Mouse (Mus musculus) embryonic facial prominence, embryonic 13.5 days (tissue): ENCODE results near the gene Gadd45gip1. TPM values are rescaled to one million over a fixed set of nuclear protein-coding genes. Genes with fewer than 3 reads are reported as not detected.

Experiments
- ATAC-seq: fragments of 200-750 bp; cut with Nextera tagmentation; 2 replicates; pipeline ENCODE4 v1.8.0; 2017; ENCODE audit warnings: low read depth; ENCODE audit not compliant: insufficient number of reproducible peaks, insufficient read depth, low FRiP score, low TSS enrichment
- H3K27ac ChIP-seq: fragments of 300-500 bp; sonication (generic); 2 replicates; pipeline ENCODE4 v1.5.1; 2015; ENCODE audit warnings: moderate library complexity, mild to moderate bottlenecking, inconsistent platforms
- H3K27me3 ChIP-seq: fragments of 300-500 bp; sonication (generic); 2 replicates; pipeline ENCODE4 v1.6.1; 2015; ENCODE audit warnings: mild to moderate bottlenecking, inconsistent platforms
- H3K36me3 ChIP-seq: fragments of 300-500 bp; sonication (generic); 2 replicates; pipeline ENCODE4 v1.6.1; 2015; ENCODE audit warnings: mild to moderate bottlenecking, inconsistent platforms
- H3K4me1 ChIP-seq: fragments of 300-500 bp; sonication (generic); 2 replicates; pipeline ENCODE4 v1.6.1; 2015; ENCODE audit warnings: inconsistent platforms
- H3K4me2 ChIP-seq: fragments of 300-500 bp; sonication (generic); 2 replicates; pipeline ENCODE4 v1.6.1; 2015; ENCODE audit warnings: moderate library complexity, mild to moderate bottlenecking, inconsistent platforms
- H3K4me3 ChIP-seq: fragments of 300-500 bp; sonication (generic); 2 replicates; pipeline ENCODE4 v1.5.1; 2015; ENCODE audit warnings: mild to moderate bottlenecking, inconsistent platforms
- H3K9ac ChIP-seq: fragments of 300-500 bp; sonication (generic); 2 replicates; pipeline ENCODE4 v1.6.1; 2015; ENCODE audit warnings: mild to moderate bottlenecking, inconsistent platforms
- H3K9me3 ChIP-seq: fragments of 300-500 bp; sonication (generic); 2 replicates; pipeline ENCODE4 v1.6.1; 2016; ENCODE audit warnings: inconsistent platforms
- WGBS: fragments of 180-500 bp; shearing (Covaris S2); methylation state at CpG from one replicate; pipeline ENCODE4 v1.1.7; 2015; ENCODE audit warnings: mixed read lengths; 5-methylcytosine and 5-hydroxymethylcytosine counted together
- polyA plus RNA-seq: library from polyadenylated mRNA; unstranded; fragments of >200 nt; fragmentation: Nextera tagmentation; extraction: Ambion mirVana; gene quantifications from 2 replicates; pipeline ENCODE4 v1.2.1, GENCODE M21; 2015

Gadd45gip1 gene
- polyA plus RNA-seq, 1 experiment from 2014 or later, result 45.6 TPM

GRCm38 (mm10) chr8:84844397-84845070 is 13.2 kb downstream of the Gadd45gip1 start:
- Histone ChIP-seq H3K4me2 (peak overlapping the region; percentile 84), H3K4me3 (peak overlapping the region; percentile 97), H3K4me1 (peaks cover 45% of the 10 kb centered on the region), H3K36me3 (peaks cover 46% of the 10 kb centered on the region), H3K9me3 (no peaks in the 10 kb centered on the region), H3K27me3 (no peaks in the 10 kb centered on the region), H3K27ac (peak overlapping the region; percentile 39; the same call in 1 of the 2 replicates), H3K9ac (peak overlapping the region; percentile 97)
- no peak for ATAC-seq
- WGBS, result 82% methylated on average over 9 of the region's 9 CpGs

- Histone ChIP-seq H3K9me3 (no peaks in the 10 kb centered on the region), H3K9ac (peak overlapping the region; percentile 97), H3K27me3 (no peaks in the 10 kb centered on the region), H3K36me3 (peaks cover 46% of the 10 kb centered on the region), H3K4me3 (peak overlapping the region; percentile 97), H3K27ac (0 out of 2 replicates have a peak overlapping the region, but pooled peaks have one; percentile 88), H3K4me2 (peak overlapping the region; percentile 84), H3K4me1 (peaks cover 42% of the 10 kb centered on the region)
- no peak for ATAC-seq
- WGBS, result 13% methylated on average over 12 of the region's 12 CpGs
These were observed 14.2 kb downstream of the Gadd45gip1 start for GRCm38 (mm10) chr8:84845355-84846093.

DNA sequence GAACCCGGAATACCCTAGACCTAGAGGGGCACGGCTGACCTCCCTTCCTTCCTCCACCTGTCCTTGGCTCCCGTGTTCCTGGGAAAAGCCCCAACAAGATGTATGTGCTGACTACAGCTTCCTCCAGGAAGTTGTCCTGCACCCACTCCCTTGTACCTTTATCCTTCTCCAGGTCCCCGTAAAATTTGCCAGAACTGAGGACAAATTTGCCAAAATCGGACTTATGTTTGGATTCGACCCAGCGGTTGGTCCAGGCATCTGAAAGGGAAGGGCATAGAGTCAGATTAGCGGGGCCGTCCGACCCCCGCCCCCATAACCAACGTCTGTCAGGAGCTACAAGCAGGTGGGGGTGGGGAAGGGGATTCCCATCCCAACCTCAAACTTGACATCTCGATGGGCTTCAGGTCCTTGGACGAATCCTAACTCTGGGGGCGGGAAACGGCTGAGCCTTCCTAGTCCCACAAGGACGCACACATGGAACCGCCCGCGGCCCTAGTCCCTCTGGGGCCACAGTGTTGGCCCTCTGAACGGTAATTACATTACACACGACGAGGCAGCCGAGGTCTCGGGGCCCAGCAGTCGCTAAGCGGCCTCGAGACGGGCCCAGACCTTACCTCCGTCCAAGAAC is 14.9 kb downstream of the Gadd45gip1 start:
- H3K4me1 ChIP-seq, result peaks cover 42% of the 10 kb centered on the region
- peak overlapping the region; percentile 97 for H3K9ac ChIP-seq
- H3K4me3 ChIP-seq, result peak overlapping the region; percentile 97
- peak; percentile 0; the same call in 1 of the 2 replicates for ATAC-seq
- H3K9me3 ChIP-seq, result no peaks in the 10 kb centered on the region
- no peaks in the 10 kb centered on the region for H3K27me3 ChIP-seq
- peak overlapping the region; percentile 84 for H3K4me2 ChIP-seq
- peak overlapping the region; percentile 88 for H3K27ac ChIP-seq
- H3K36me3 ChIP-seq, result peaks cover 45% of the 10 kb centered on the region
- under 1% methylated on average over 30 of the region's 30 CpGs for WGBS

GRCm38 (mm10) chr8:84846722-84847572 is 15.6 kb downstream of the Gadd45gip1 start, which contains the start of gene Calr:
Gene Calr, minus strand, starts transcription at chr8:84846934.
- Histone ChIP-seq H3K9me3 (no peaks in the 10 kb centered on the region), H3K4me3 (peak within 1 kb of the TSS; percentile 97), H3K27ac (peak within 1 kb of the TSS; percentile 88), H3K36me3 (peaks cover 37% of the 10 kb centered on the region), H3K9ac (peak within 1 kb of the TSS; percentile 97), H3K4me2 (peak within 1 kb of the TSS; percentile 84), H3K4me1 (peaks cover 42% of the 10 kb centered on the region), H3K27me3 (no peaks in the 10 kb centered on the region)
- peak; percentile 99 for ATAC-seq
- WGBS, result under 1% methylated on average over 55 of the region's 55 CpGs

- ATAC-seq, result no peak
- WGBS, result 38% methylated on average over 6 of the region's 6 CpGs
- H3K9me3 ChIP-seq, result no peaks in the 10 kb centered on the region
These were observed 16.5 kb downstream of the Gadd45gip1 start for GRCm38 (mm10) chr8:84847684-84848435.

DNA sequence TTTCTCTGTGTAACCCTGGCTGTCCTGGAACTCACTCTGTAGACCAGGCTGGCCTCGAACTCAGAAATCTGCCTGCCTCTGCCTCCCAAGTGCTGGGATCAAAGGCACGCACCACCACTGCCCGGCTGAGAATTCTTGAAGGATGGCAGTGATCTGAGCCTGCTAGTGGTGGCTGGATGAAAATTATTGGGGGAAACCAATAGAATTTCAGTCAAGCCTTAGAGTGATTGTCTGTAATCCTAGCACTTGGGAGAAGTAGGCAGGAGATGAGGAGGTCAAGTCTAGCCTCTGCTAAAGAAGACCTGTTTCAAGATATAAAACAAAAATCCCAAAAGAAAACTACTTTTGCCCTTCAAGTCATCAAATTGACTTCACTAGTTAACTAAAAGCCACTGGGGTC is 25.1 kb downstream of the Gadd45gip1 start:
- Histone ChIP-seq H3K4me3 (peak overlapping the region; percentile 74), H3K27me3 (no peaks in the 10 kb centered on the region), H3K36me3 (peaks cover 24% of the 10 kb centered on the region), H3K9me3 (no peaks in the 10 kb centered on the region), H3K4me1 (peaks cover 14% of the 10 kb centered on the region), H3K4me2 (peak overlapping the region; percentile 94; the same call in 1 of the 2 replicates), H3K27ac (no peak overlapping the region), H3K9ac (no peak overlapping the region; the same call in 1 of the 2 replicates)
- ATAC-seq, result no peak
- WGBS, result 96% methylated on average over 3 of the region's 3 CpGs

More at GRCm38 (mm10) chr8:84847684-84848435, 16.5 kb downstream of the Gadd45gip1 start:
- Histone ChIP-seq H3K4me3 (peak overlapping the region; percentile 97), H3K27me3 (no peaks in the 10 kb centered on the region), H3K4me1 (peaks cover 37% of the 10 kb centered on the region), H3K36me3 (peaks cover 28% of the 10 kb centered on the region), H3K27ac (peak overlapping the region; percentile 80), H3K9ac (peak overlapping the region; percentile 74), H3K4me2 (peak overlapping the region; percentile 75)

DNA sequence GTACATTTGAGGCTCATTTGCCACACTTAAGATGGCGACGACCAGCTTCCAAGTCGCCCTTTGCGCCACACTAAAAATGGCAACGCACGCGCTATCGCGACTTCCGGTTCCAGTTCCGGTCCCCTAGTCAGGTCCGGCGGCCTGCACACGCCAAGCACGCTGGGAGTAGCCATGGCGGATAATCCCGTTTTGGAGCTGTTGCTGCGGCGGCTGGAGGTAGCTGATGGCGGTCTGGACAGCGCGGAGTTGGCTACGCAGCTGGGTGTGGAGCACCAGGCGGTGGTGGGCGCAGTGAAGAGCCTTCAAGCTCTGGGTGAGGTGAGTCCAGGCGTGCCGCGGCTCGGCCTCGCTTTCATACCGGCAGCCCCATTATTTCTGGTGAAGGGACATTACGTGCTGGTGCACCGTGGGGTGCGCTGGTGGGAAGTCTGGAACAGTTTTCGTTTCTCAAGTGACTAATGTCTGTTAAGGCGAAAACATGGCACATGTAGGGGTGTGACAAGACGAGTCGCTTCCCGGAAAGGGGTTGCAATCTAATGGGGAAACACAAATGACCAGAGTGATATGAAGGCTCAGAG is 25.6 kb downstream of the Gadd45gip1 start, which contains the start of gene Farsa:
Farsa (plus strand) TSS at position 126 of the 578 bp plus-strand sequence.
- Histone ChIP-seq H3K4me2 (peak within 1 kb of the TSS; percentile 94), H3K4me3 (peak within 1 kb of the TSS; percentile 74), H3K4me1 (peaks cover 14% of the 10 kb centered on the region), H3K9ac (peak within 1 kb of the TSS; percentile 88), H3K9me3 (no peaks in the 10 kb centered on the region), H3K36me3 (peaks cover 29% of the 10 kb centered on the region), H3K27ac (peak within 1 kb of the TSS; percentile 71), H3K27me3 (no peaks in the 10 kb centered on the region)
- peak; percentile 65 for ATAC-seq
- whole genome bisulfite sequencing, result under 1% methylated on average over 39 of the region's 39 CpGs

- Histone ChIP-seq H3K27me3 (no peaks in the 10 kb centered on the region), H3K4me3 (peak within 1 kb of the TSS; percentile 54), H3K4me1 (peaks cover 16% of the 10 kb centered on the region), H3K4me2 (peak within 1 kb of the TSS; percentile 96), H3K9me3 (no peaks in the 10 kb centered on the region), H3K27ac (peak within 1 kb of the TSS; percentile 8; the same call in 1 of the 2 replicates), H3K9ac (peak within 1 kb of the TSS; percentile 74), H3K36me3 (peaks cover 32% of the 10 kb centered on the region)
- 13% methylated on average over 45 of the region's 46 CpGs for WGBS
- peak; percentile 32 for ATAC-seq
These were observed 40.3 kb downstream of the Gadd45gip1 start, which contains the start of gene Syce2 for GRCm38 (mm10) chr8:84871376-84872308. Gene Syce2, plus strand, starts transcription at chr8:84872111.

DNA sequence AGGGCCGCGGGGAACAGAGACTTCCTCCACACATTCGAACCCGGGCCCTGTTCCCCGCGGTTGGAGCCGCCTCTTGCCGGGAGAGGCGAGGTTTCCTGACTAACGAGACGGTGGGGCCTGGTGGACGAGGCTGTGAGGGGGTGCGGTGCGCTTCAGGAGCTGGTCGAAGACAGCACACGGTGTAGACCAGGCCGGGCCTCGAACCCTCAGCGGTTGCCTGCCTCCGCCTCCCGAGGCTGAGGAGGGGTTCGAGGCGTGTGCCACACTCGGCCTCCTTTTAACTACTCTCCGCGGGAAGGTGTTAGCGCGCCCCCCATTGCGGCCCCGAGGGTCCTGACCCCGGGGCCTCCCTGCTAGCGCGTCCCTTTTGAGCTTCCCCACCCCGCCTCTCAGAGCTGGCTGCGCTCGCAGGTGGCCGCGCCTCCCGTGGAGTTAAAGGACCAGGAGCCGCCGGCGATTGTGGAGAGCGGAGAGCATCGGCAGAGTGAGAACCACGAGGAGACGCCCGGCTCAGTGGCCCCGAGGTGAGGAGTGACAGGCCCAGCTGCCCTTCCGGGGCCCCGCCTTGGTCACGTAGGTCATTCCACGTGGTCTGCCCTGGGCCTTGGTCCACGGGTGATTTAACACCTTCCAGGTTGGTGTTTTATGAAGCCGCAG is 41.1 kb downstream of the Gadd45gip1 start:
- H3K36me3 ChIP-seq, result peaks cover 24% of the 10 kb centered on the region
- no peak overlapping the region for H3K27ac ChIP-seq
- H3K27me3 ChIP-seq, result no peaks in the 10 kb centered on the region
- peak overlapping the region; percentile 74 for H3K9ac ChIP-seq
- H3K4me2 ChIP-seq, result peak overlapping the region; percentile 96
- H3K4me1 ChIP-seq, result peaks cover 16% of the 10 kb centered on the region
- WGBS, result 4% methylated on average over 54 of the region's 54 CpGs
- peak overlapping the region; percentile 54 for H3K4me3 ChIP-seq
- peak; percentile 59 for ATAC-seq
- no peaks in the 10 kb centered on the region for H3K9me3 ChIP-seq
